9 mouse cellular contexts compared by ENCODE assay signal in genomic region chr6:135445070-135445469, GRCm38 (mm10).
A peak's percentile ranks its signal among the peaks of the same experiment; 100 is the strongest.
DNase-seq lines count a peak whose midpoint lies in the region; ATAC-seq lines count a peak whose summit lies in the region.
"Had no signal": no experiment of that assay in that cellular context is flagged by ENCODE, and none has a peak within 500 bp of the region (broad histone marks: within the 10 kb centered on the region; RNA-seq: fewer than 3 reads in every experiment).

No protein-coding gene starts in this region.

- peak overlapping the region; percentile 51 for H3K4me2 ChIP-seq in heart, embryonic 15.5 days

- no peak overlapping the region for H3K27ac ChIP-seq in heart, embryonic 15.5 days
- H3K27ac ChIP-seq in embryonic facial prominence, embryonic 10.5 days (replicated peaks) = 0 out of 2 replicates have a peak overlapping the region, but pooled peaks have one; percentile 57
- H3K27ac ChIP-seq in hindbrain, embryonic 10.5 days = 0 out of 2 replicates have a peak overlapping the region, but pooled peaks have one; percentile 1
- H3K27ac ChIP-seq in midbrain, embryonic 10.5 days (replicated peaks) = peak overlapping the region; percentile 63

- H3K27me3 ChIP-seq in heart, embryonic 15.5 days = no peaks in the 10 kb centered on the region; the same call in 1 of the 2 replicates
- H3K27me3 ChIP-seq in embryonic facial prominence, embryonic 10.5 days (replicated peaks; ENCODE audit: low read depth, poor library complexity, severe bottlenecking) = peaks cover 9% of the 10 kb centered on the region; the same call in 1 of the 2 replicates
- H3K27me3 ChIP-seq in hindbrain, embryonic 10.5 days (ENCODE audit: insufficient read depth, poor library complexity, severe bottlenecking) = no peaks in the 10 kb centered on the region
- H3K27me3 ChIP-seq in midbrain, embryonic 10.5 days (ENCODE audit: low read depth, poor library complexity, severe bottlenecking) = peaks cover 8% of the 10 kb centered on the region; the same call in 1 of the 2 replicates

- ATAC-seq in heart, embryonic 15.5 days (replicated peaks; ENCODE audit: insufficient number of reproducible peaks, insufficient read depth, low FRiP score, low read depth) = no peak
- ATAC-seq in inflammation-experienced regulatory T-cells, adult 6 months = no peak

- 44% methylated on average over 8 of the region's 8 CpGs for WGBS in heart, embryonic 15.5 days
- WGBS in embryonic facial prominence, embryonic 10.5 days = 39% methylated on average over 8 of the region's 8 CpGs
- WGBS in hindbrain, embryonic 10.5 days = 35% methylated on average over 8 of the region's 8 CpGs
- 38% methylated on average over 8 of the region's 8 CpGs for WGBS in midbrain, embryonic 10.5 days

- H3K4me3 ChIP-seq in heart, embryonic 15.5 days = no peak overlapping the region
- peak overlapping the region; percentile 36; the same call in 1 of the 2 replicates for H3K4me3 ChIP-seq in embryonic facial prominence, embryonic 10.5 days
- peak overlapping the region; percentile 34; the same call in 1 of the 2 replicates for H3K4me3 ChIP-seq in hindbrain, embryonic 10.5 days
- peak overlapping the region; percentile 33 for H3K4me3 ChIP-seq in midbrain, embryonic 10.5 days

- H3K36me3 ChIP-seq in heart, embryonic 15.5 days = no peaks in the 10 kb centered on the region
- H3K36me3 ChIP-seq in embryonic facial prominence, embryonic 10.5 days (replicated peaks) = no peaks in the 10 kb centered on the region
- no peaks in the 10 kb centered on the region for H3K36me3 ChIP-seq in hindbrain, embryonic 10.5 days
- no peaks in the 10 kb centered on the region for H3K36me3 ChIP-seq in midbrain, embryonic 10.5 days

- H3K4me1 ChIP-seq in heart, embryonic 15.5 days (replicated peaks) = peaks cover 7% of the 10 kb centered on the region
- peaks cover 14% of the 10 kb centered on the region for H3K4me1 ChIP-seq in embryonic facial prominence, embryonic 10.5 days
- peaks cover 14% of the 10 kb centered on the region for H3K4me1 ChIP-seq in hindbrain, embryonic 10.5 days (replicated peaks)
- peaks cover 16% of the 10 kb centered on the region for H3K4me1 ChIP-seq in midbrain, embryonic 10.5 days

- no peaks in the 10 kb centered on the region; the same call in 1 of the 2 replicates for H3K9me3 ChIP-seq in heart, embryonic 15.5 days (replicated peaks)
- no peaks in the 10 kb centered on the region for H3K9me3 ChIP-seq in embryonic facial prominence, embryonic 10.5 days
- H3K9me3 ChIP-seq in hindbrain, embryonic 10.5 days = no peaks in the 10 kb centered on the region
- no peaks in the 10 kb centered on the region for H3K9me3 ChIP-seq in midbrain, embryonic 10.5 days (replicated peaks)

- intact Hi-C loops in heart, postnatal 10 days (cut with DNase I) = loop anchor here (2.0 to 10.0 kb wide), 2 partner anchors 690 to 908 kb away; no protein-coding TSS in a partner anchor

- H3K9ac ChIP-seq in heart, embryonic 15.5 days = peak overlapping the region; percentile 31; the same call in 1 of the 2 replicates
- H3K9ac ChIP-seq: liver, postnatal 0 days had no signal

- no peak for DNase-seq in heart, postnatal 10 days
- DNase-seq in embryonic facial prominence, embryonic 10.5 days (ENCODE audit: low spot score) = no peak
- no peak for DNase-seq in hindbrain, embryonic 10.5 days (ENCODE audit: low spot score)
- no peak for DNase-seq in midbrain, embryonic 10.5 days (ENCODE audit: low spot score)
- no peak for DNase-seq in MN1 (ENCODE audit: low spot score)
- no peak for DNase-seq in embryo, embryonic 10.5 days (ENCODE audit: low spot score)
